Mouse (Mus musculus): ENCODE results near the gene Slc25a30. TPM values are rescaled to one million over a fixed set of nuclear protein-coding genes. Genes with fewer than 3 reads are reported as not detected.

Gene Slc25a30
- total and polyA plus RNA-seq, 3 experiments, result 20.3 to 24.0 TPM; not detected in 1

GRCm38 (mm10) chr14:75761028-75761805 lies 25.6 kb downstream of the Slc25a30 start:
- peak overlapping the region; percentile 12 for H3K9ac ChIP-seq (ENCODE audit: control insufficient read depth, low read depth, low read length, poor library complexity, severe bottlenecking)
- H3K4me1 ChIP-seq (ENCODE audit: control insufficient read depth in 1 of 2, insufficient read depth in 2 of 2, low read length in 2 of 2), result peaks cover 3 to 5% of the 10 kb centered on the region in 2 experiments; a peak in 1 of 4 replicates
- H3K9me3 ChIP-seq (replicated peaks; ENCODE audit: insufficient read depth, low read length), result no peaks in the 10 kb centered on the region
- H3K36me3 ChIP-seq (ENCODE audit: control insufficient read depth in 1 of 2, insufficient read depth in 2 of 2, low read length in 2 of 2), result peaks cover 6 to 13% of the 10 kb centered on the region in 2 experiments
- no peaks in the 10 kb centered on the region for H3K79me2 ChIP-seq (ENCODE audit: control insufficient read depth, insufficient read depth, low read length, poor library complexity)
- H3K27ac ChIP-seq (ENCODE audit: control insufficient read depth, low read depth, low read length), result peak overlapping the region; percentile 45
- H3K27me3 ChIP-seq (ENCODE audit: control insufficient read depth in 1 of 2, insufficient read depth in 2 of 2, low read length in 2 of 2), result no peaks in the 10 kb centered on the region
- peak; percentile 82 for DNase-seq (ENCODE audit: low read depth, low spot score)
- no peak overlapping the region for H3K4me3 ChIP-seq (ENCODE audit: control insufficient read depth in 1 of 2, insufficient read depth in 1 of 2, low read depth in 2 of 2, low read length in 2 of 2)
- TF ChIP-seq GABPA (IDR thresholded peaks at IDR 0.05; ENCODE audit: low read depth, low read length) (no peak), RCOR1 (IDR thresholded peaks at IDR 0.05; ENCODE audit: low read depth, low read length) (no peak), ZNF384 (IDR thresholded peaks at IDR 0.05; ENCODE audit: low read depth, low read length) (peak; percentile 53), TCF12 (IDR thresholded peaks at IDR 0.05; ENCODE audit: low read depth, low read length) (no peak), SIN3A (IDR thresholded peaks at IDR 0.05; ENCODE audit: low read length) (no peak; the same call in 1 of the 2 replicates), GATA1 (IDR thresholded peaks at IDR 0.05; ENCODE audit: low read depth, low read length) (peak; percentile 49; the same call in 1 of the 2 replicates), CHD2 (IDR thresholded peaks at IDR 0.05; ENCODE audit: low read length) (no peak), USF1 (IDR thresholded peaks at IDR 0.05; ENCODE audit: low read depth, low read length) (no peak), MAFK (IDR thresholded peaks at IDR 0.05; ENCODE audit: borderline replicate concordance, low read depth, low read length) (no peak), TAL1 (IDR thresholded peaks at IDR 0.05; ENCODE audit: low read length) (no peak), KAT2A (conservative IDR thresholded peaks at IDR 0.05; ENCODE audit: low read depth, low read length) (no peak), ZC3H11A (IDR thresholded peaks at IDR 0.05; ENCODE audit: low read depth, low read length) (peak; percentile 59), MYC (IDR thresholded peaks at IDR 0.05; ENCODE audit: low read depth, low read length) (no peak), RAD21 (IDR thresholded peaks at IDR 0.05; ENCODE audit: low read depth, low read length) (peak; percentile 69), USF2 (IDR thresholded peaks at IDR 0.05; ENCODE audit: borderline replicate concordance in 1 of 2, insufficient read depth in 1 of 2, low read depth in 1 of 2, low read length in 2 of 2) (no peak), ETS1 (IDR thresholded peaks at IDR 0.05; ENCODE audit: low read depth, low read length) (no peak), JUND (IDR thresholded peaks at IDR 0.05; ENCODE audit: low read depth, low read length) (no peak), ELF1 (IDR thresholded peaks at IDR 0.05; ENCODE audit: low read depth, low read length) (no peak), POLR2AphosphoS2 (IDR thresholded peaks at IDR 0.05; ENCODE audit: low read length) (no peak), POLR2AphosphoS5 (IDR thresholded peaks at IDR 0.05; ENCODE audit: borderline replicate concordance, low read depth, low read length) (no peak), MAX (IDR thresholded peaks at IDR 0.05; ENCODE audit: low read length) (peak; percentile 57; the same call in 1 of the 2 replicates), E2F4 (IDR thresholded peaks at IDR 0.05; ENCODE audit: borderline replicate concordance, low read depth, low read length) (no peak), TBP (IDR thresholded peaks at IDR 0.05; ENCODE audit: low read depth, low read length) (no peak), ZMIZ1 (IDR thresholded peaks at IDR 0.05; ENCODE audit: low read depth, low read length) (no peak), NELFE (IDR thresholded peaks at IDR 0.05; ENCODE audit: low read depth, low read length) (no peak), NRF1 (IDR thresholded peaks at IDR 0.05; ENCODE audit: insufficient read depth, low read depth, low read length, poor library complexity, severe bottlenecking) (no peak), UBTF (IDR thresholded peaks at IDR 0.05; ENCODE audit: borderline replicate concordance, insufficient read depth, low read depth, low read length) (no peak), BHLHE40 (IDR thresholded peaks at IDR 0.05; ENCODE audit: borderline replicate concordance, low read depth, low read length) (no peak), SMC3 (IDR thresholded peaks at IDR 0.05; ENCODE audit: low read depth, low read length) (peak; percentile 58), EP300 (IDR thresholded peaks at IDR 0.05; ENCODE audit: low read depth in 1 of 2, low read length in 2 of 2) (no peak; a peak in 1 of 4 replicates), CTCF (IDR thresholded peaks at IDR 0.05 in 2 of 3, conservative IDR thresholded peaks at IDR 0.05 in 1 of 3; ENCODE audit: control insufficient read depth in 1 of 3, insufficient read depth in 1 of 3, low read depth in 2 of 3, low read length in 3 of 3, poor library complexity in 1 of 3, severe bottlenecking in 1 of 3) (peak; percentile 64 to 79 (median 77)), CHD1 (IDR thresholded peaks at IDR 0.05; ENCODE audit: low read depth, low read length) (no peak), HCFC1 (IDR thresholded peaks at IDR 0.05; ENCODE audit: low read depth, low read length) (no peak), MYB (IDR thresholded peaks at IDR 0.05; ENCODE audit: low read depth, low read length) (no peak), MAZ (IDR thresholded peaks at IDR 0.05; ENCODE audit: low read depth, low read length) (no peak), MEF2A (IDR thresholded peaks at IDR 0.05; ENCODE audit: extremely low read depth, insufficient replicate concordance, low read depth, low read length, poor library complexity, severe bottlenecking) (no peak)
